15 mouse cellular contexts compared by ENCODE assay signal in genomic region chr7:49334163-49334562, GRCm38 (mm10).
"Had no signal": no experiment of that assay in that cellular context is flagged by ENCODE, and none has a peak within 500 bp of the region (broad histone marks: within the 10 kb centered on the region; RNA-seq: fewer than 3 reads in every experiment).

No protein-coding gene starts in this region.

- DNase-seq: kidney, adult 8-10 months; kidney, postnatal 25 days; lung, embryonic 14.5 days; lung, postnatal 10 days; lung, postnatal 4 days; right cerebral cortex, postnatal 4 days; thymus, adult 2 months; thymus, postnatal 36 days had no signal

- ATAC-seq: intestine, embryonic 16.5 days; liver, embryonic 12.5 days; midbrain, embryonic 15.5 days had no signal

- H3K27ac ChIP-seq: left cerebral cortex, adult 2 months; limb, embryonic 15.5 days; liver, embryonic 12.5 days; midbrain, embryonic 15.5 days; stomach, embryonic 15.5 days had no signal

- H3K27me3 ChIP-seq: limb, embryonic 15.5 days; liver, embryonic 12.5 days; midbrain, embryonic 15.5 days; stomach, embryonic 15.5 days had no signal

- H3K9ac ChIP-seq: limb, embryonic 15.5 days; liver, embryonic 12.5 days; lung, embryonic 14.5 days; midbrain, embryonic 15.5 days; stomach, embryonic 15.5 days had no signal

- H3K9me3 ChIP-seq: limb, embryonic 15.5 days; liver, embryonic 12.5 days; midbrain, embryonic 15.5 days; stomach, embryonic 15.5 days had no signal

- H3K36me3 ChIP-seq: limb, embryonic 15.5 days; liver, embryonic 12.5 days; midbrain, embryonic 15.5 days; stomach, embryonic 15.5 days had no signal

- H3K4me1 ChIP-seq: liver, embryonic 12.5 days had no signal

- H3K4me2 ChIP-seq: limb, embryonic 15.5 days; liver, embryonic 12.5 days; lung, embryonic 14.5 days; midbrain, embryonic 11.5 days; midbrain, embryonic 15.5 days; stomach, embryonic 15.5 days had no signal

- H3K4me3 ChIP-seq: left cerebral cortex, adult 2 months; limb, embryonic 15.5 days; liver, embryonic 12.5 days; midbrain, embryonic 15.5 days; stomach, embryonic 15.5 days had no signal
